Mouse (Mus musculus): ENCODE measurements around the gene Tap2.
"Not testable (repeated sequence)": the region's sequence is repeated elsewhere in the genome, so short reads cannot be mapped to it uniquely, and the experiment has no call there.

DNA sequence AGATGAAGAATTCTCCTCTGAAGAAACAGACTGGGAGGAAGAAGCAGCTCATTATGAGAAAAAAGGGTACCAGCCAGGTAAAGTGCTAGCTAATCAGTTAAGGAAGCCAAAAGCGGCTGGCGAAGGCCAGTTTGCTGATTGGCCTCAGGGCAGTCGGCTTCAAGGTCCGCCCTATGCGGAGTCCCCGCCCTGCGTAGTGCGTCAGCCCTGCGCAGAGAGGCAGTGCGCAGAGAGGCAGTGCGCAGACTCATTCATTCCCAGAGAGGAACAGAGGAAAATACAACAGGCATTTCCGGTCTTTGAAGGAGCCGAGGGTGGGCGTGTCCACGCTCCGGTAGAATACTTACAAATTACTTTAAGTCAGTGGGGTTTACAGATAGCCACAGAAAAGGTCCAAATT, 17.1 kb downstream of the Tap2 start:
- TF ChIP-seq CTCF, EP300 (IDR thresholded peaks at IDR 0.05; ENCODE audit: low read depth): not testable (repeated sequence)

All from liver, embryonic 14.5 days (tissue).